Mouse (Mus musculus): Measurements from ENCODE around the gene 9930104L06Rik.

DNA sequence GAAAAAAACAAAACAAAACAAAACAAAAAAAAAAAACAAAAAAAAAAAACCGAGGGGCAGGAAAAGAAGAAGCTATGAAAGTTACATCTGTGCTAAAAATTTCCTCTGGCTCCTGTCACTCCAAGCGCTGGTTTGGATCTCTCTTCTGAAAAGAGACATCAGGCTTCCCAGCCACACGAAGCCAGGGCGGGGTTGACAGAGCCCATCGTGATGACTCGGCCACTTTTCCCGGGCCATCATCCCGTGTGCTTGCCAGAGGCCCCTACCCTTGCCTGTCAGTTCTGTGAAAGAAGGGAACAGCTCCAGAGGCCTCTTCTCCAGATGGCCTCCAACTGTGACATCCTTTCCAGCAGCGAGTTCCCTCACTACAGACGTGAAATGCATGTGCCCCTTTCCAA is 14.2 kb downstream of the 9930104L06Rik start:
- TF ChIP-seq CHD2 (IDR thresholded peaks at IDR 0.05; ENCODE audit: low read length) (no peak), HCFC1 (IDR thresholded peaks at IDR 0.05; ENCODE audit: low read depth, low read length) (no peak), POLR2A (IDR thresholded peaks at IDR 0.05; ENCODE audit: low read depth, low read length) (no peak), MEF2A (IDR thresholded peaks at IDR 0.05; ENCODE audit: borderline replicate concordance, low read depth, low read length) (no peak)

Measured in CH12.LX (cell line).